Mouse (Mus musculus): Measurements from ENCODE around the gene Svop.

Gene Svop

GRCm38 (mm10) chr5:114041327-114041930, 49.9 kb downstream of the Svop start:
- peak; percentile 54 for DNase-seq

- DNase-seq: no peak
Measured at GRCm38 (mm10) chr5:114040911-114041310, 50.5 kb downstream of the Svop start.

DNA sequence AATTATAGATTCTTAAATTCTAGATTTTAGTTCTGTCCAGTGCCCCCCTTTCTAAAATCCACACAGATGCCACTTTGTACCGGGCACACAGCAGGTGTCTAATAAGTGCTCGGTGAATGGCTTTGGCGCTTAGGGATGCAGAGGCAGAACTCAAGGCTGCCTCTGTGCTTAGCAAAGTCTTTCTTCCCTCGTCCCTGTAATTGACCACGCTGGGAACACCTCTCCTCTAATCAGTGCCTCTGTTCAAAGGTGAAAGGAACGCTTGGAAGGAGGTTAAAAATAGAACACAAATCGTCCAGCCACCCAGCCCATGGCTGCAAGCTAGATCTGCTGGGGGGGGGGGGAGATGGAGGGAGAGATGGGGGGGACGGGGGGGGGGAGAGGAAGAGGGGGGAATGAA, 50.9 kb downstream of the Svop start:
- no peak for DNase-seq

DNA sequence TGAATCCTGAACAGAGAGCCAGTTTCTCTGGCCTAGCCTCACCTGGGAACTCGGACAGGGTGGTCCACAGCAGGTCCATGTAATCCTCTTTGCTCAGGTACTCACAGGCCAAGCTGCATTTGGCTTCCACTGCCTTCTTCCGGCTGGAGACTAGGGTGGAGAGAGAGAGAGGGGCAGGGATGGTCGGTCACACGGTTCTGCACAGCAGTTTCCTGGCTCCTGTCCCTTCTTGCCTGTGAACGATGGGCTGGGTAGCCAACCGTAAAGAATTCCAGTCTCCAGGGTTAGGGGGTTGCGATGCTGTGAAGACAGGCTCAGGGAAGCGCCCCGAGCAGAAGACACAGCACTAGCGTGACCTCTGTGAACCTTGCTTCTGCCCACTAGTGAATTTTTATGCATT, 56.3 kb downstream of the Svop start:
- DNase-seq: no peak

- DNase-seq: no peak
Measured at GRCm38 (mm10) chr5:114034393-114034792, 57.0 kb downstream of the Svop start.

- no peak for DNase-seq
Measured at GRCm38 (mm10) chr5:114032161-114032763, 59.1 kb downstream of the Svop start.

- no peak for DNase-seq
Measured at GRCm38 (mm10) chr5:114030652-114031051, 60.7 kb downstream of the Svop start.

DNA sequence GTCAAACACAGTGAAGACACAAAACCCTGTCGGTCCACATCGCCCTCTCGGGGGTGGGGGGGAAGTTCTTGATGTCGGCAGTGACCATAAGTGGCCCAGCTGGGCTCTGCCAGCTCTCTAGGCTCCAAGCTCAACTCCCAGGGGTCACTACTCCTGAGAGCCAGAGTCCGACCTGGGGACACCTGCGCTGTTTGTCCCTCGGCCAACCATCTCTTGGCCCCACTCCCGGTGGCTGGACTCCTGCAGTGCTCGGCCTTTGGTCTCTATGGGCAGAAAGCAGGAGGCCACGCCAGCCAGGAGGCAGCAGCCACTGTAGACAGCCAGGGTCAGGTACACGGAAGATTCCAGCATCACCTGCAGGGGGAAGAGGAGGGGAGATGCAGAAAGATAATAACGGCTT, 63.3 kb downstream of the Svop start:
- DNase-seq: no peak

DNA sequence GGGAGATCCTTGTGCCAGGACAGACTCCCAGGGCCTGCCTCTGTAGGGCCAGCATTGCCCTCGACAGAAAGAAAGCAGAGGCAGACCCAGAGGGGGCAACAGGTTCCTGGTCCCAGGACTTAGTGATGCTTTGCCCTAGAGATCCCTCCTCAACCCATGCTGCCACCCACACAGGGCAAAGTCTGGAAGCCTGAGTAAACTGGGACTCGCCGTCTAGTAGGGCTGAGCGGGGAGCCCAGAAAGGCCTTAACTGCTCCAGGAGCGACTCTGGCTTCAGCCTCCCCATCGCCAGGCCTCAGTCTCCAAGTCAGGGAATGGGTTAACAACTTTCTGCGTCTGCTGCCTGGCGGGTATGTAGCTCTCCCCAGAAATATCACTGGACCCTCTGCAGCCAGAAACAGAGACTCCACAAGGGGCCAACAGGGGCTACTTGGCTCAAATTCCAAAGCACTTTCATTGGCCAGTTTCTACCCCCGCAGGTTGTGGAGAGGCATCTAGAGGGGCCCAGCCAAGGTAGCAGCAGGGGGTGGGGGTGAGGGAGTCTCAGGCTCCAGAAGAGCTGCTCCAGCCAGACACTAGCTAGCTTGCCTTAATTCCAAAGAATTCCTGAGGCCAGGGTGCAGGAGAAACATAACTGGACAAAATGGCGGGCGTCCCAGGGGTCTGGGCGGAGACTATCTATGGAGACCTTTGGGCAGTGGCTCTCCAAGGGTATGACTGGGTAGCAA, 64.0 kb downstream of the Svop start:
- no peak for DNase-seq

DNA sequence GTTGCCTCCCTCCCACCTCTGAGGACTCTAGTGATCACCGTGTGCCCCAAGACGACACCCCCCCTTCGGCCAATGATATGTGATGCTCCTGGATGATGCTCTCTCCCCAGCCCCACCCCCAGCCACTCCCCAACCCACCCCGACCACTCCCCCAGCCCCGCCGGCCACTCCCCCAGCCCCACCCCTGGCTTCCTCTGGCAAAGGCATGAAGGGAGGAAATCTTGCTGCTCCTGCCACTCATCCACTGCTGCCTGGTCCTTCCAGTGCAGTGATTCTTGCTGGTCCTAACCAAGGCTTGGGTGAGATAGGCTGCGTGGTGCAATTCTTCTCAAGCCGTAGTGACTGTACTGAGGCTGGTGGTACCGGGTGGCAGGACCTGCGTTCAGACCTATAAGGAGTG, 66.5 kb downstream of the Svop start:
- DNase-seq: no peak

GRCm38 (mm10) chr5:114024390-114024789, 67.0 kb downstream of the Svop start:
- DNase-seq: no peak

DNA sequence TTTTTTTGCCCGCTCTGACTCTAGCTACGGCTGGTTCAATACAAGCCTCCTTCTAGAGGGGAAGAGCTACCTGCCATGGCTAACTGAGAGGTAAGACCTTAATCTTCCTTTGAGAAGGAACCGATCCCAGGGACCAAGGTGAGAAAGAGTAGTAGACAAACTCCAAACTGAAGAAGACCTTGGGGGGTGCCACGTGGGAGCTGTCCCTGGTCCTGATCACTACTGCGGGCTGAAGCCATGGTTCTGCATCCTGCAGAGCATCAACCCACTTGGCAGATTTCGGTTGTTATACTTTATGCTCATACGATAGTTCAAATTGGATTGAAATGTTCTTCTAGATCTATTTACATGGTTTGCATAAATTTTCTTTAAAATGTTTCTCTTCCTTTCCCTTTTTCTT, 76.2 kb downstream of the Svop start:
- peak; percentile 24 for DNase-seq

- no peak for DNase-seq
Measured at GRCm38 (mm10) chr5:114009049-114009448, 82.3 kb downstream of the Svop start.

GRCm38 (mm10) chr5:114007753-114008453, 83.5 kb downstream of the Svop start:
- DNase-seq: no peak

- no peak for DNase-seq
Measured at GRCm38 (mm10) chr5:114006974-114007373, 84.4 kb downstream of the Svop start.

- DNase-seq: no peak
Measured at GRCm38 (mm10) chr5:114005100-114005499, 86.3 kb downstream of the Svop start.

GRCm38 (mm10) chr5:114004573-114004972, 86.8 kb downstream of the Svop start:
- no peak for DNase-seq

DNA sequence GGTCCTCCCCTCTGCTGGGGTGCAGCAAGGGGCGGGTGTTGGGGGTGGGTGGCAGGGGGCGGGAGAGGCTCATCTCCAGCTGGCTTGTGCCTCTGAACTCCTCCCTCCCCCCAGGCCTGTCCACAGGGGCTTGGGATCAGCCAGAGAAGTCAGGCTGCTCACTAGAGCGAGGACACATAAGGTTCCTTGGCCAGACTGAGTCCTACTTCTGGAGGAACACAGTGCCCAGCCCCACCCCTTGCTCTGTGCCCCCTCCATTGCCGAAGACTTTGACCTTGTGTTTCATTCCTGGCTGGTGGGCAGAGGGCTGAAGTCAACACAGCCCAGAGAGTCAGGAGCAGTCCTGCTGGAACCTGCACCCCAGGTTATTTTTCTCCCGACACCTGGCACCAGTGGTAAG, 87.8 kb downstream of the Svop start, which contains the start of gene Dao:
Gene Dao (plus strand): TSS at position 162 of the 400 bp plus-strand sequence.
- DNase-seq: no peak

DNA sequence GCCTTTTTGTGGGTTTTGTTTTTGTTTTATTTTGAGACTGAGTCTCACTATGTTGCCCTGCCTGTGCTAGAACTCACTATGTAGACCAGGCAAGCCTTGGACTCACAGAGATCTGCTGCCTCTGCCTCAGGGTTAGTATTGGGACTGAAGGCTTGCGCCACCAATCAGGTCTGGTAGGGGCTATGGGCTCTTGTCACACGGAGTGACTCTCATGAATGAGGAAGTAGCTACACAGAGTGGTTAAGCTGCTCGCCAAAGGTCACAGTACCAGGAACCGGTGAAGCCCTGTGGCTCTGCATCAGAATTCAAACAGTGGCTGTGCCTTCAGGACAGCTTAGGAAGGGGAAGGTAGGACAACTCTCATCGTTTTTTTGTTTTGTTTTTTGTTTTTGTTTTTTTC, 92.0 kb downstream of the Svop start:
- DNase-seq: no peak

DNA sequence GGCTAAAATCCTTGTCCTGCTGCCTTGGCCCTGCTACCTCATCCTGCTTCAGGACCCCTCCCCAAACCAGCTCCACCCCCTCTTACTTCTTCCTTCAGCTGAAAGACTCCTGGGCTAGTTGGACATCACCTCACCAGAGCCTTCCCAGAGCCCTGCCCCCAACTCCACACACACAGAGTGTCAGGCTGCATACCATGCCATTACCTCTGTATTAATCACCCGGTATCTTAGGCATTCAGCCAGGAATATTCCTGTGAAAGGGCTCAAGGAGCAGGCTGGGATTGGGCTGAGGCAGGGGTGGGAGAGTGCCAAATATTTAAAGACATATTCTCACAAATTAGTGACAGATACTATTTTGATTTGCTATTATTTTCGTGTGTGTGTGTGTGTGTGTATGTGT, 94.9 kb downstream of the Svop start:
- DNase-seq: no peak

GRCm38 (mm10) chr5:113993487-113994465, 97.6 kb downstream of the Svop start, which contains the start of gene Ssh1:
Gene Ssh1 (minus strand): TSS chr5:113993894.
- DNase-seq: peak; percentile 91

DNA sequence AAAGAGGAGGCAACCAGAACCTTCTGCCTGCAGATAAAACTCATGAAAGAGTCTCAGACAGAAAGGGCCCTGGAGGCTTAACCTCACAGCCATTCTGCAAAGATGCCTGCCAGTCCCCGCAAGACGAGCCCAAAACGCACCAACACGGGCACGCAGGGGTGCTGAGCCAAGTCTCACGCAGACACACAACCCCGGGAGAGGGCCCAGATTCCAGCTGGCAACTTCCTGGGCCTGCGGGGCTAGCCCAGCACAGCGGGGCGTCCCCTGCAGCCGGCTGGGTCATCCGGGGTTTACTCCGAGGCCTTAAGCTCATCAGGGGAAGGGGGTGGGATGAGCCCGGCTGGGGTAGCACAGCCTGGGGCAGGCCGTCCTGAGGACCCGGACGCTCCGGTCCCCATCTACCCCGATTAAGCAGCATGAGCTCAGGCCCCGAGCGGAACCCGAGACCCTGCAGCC, 98.3 kb downstream of the Svop start:
- DNase-seq: peak; percentile 47

All from lung, postnatal 14 days (tissue).